In the genomic region with DNA sequence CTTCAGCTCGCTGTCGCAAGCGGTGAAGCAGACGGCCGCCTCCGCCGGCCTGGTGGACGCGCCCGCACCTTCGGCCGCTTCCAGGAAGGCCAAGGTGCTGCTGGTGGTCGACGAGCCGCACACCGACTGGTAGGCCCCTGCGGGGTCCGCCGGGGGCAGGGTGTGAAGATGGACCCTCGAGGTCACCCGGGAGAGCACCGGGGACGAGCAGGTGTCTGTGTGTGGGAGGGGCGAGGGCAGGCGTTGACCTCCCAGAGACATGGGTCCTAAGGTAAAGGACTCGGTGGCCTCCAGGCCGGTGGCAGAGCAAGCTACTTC, we compare ENCODE assay signal across 8 mouse cellular contexts. TPM values are rescaled to one million over a fixed set of nuclear protein-coding genes. Genes with fewer than 3 reads are reported as not detected.
A peak's percentile ranks its signal among the peaks of the same experiment; 100 is the strongest.
DNase-seq lines count a peak whose midpoint lies in the region; ATAC-seq and TF ChIP-seq lines count a peak whose summit lies in the region.

No protein-coding gene starts in this region.

- ATAC-seq in kidney, postnatal 0 days (replicated peaks; ENCODE audit: low FRiP score, low read depth) = peak; percentile 49; the same call in 1 of the 2 replicates
- peak; percentile 40 for ATAC-seq in hindbrain, embryonic 14.5 days (ENCODE audit: low FRiP score)
- ATAC-seq in midbrain, embryonic 14.5 days (ENCODE audit: low FRiP score, low TSS enrichment) = peak; percentile 37

- H3K9ac ChIP-seq in kidney, postnatal 0 days (ENCODE audit: low read depth, low read length) = peak overlapping the region; percentile 52; the same call in 1 of the 2 replicates
- H3K9ac ChIP-seq in hindbrain, embryonic 14.5 days = peak overlapping the region; percentile 81
- peak overlapping the region; percentile 72 for H3K9ac ChIP-seq in midbrain, embryonic 14.5 days (replicated peaks; ENCODE audit: low read length)

- DNase-seq in kidney, postnatal 0 days (ENCODE audit: low spot score) = no peak
- no peak for DNase-seq in kidney, adult 11 months
- no peak for DNase-seq in embryonic facial prominence, embryonic 10.5 days (ENCODE audit: low spot score)
- no peak for DNase-seq in hindbrain, embryonic 14.5 days (ENCODE audit: low spot score)
- DNase-seq in midbrain, embryonic 14.5 days = no peak
- no peak for DNase-seq in gastrocnemius, postnatal 25 days
- DNase-seq in thymus, postnatal 0 days (ENCODE audit: low spot score) = no peak
- DNase-seq in left cerebral cortex, adult 11 months (ENCODE audit: low spot score) = no peak

- no peaks in the 10 kb centered on the region for H3K9me3 ChIP-seq in kidney, postnatal 0 days (replicated peaks; ENCODE audit: low read length)
- H3K9me3 ChIP-seq in embryonic facial prominence, embryonic 10.5 days = no peaks in the 10 kb centered on the region
- H3K9me3 ChIP-seq in hindbrain, embryonic 14.5 days (ENCODE audit: control insufficient read depth, low read length) = no peaks in the 10 kb centered on the region
- H3K9me3 ChIP-seq in midbrain, embryonic 14.5 days (ENCODE audit: control insufficient read depth, low read length) = no peaks in the 10 kb centered on the region

- H3K4me1 ChIP-seq in kidney, postnatal 0 days (replicated peaks; ENCODE audit: insufficient read depth, low read length) = no peaks in the 10 kb centered on the region
- peaks cover 14% of the 10 kb centered on the region for H3K4me1 ChIP-seq in embryonic facial prominence, embryonic 10.5 days
- 0 out of 2 replicates have a peak, but pooled peaks cover 4% of the 10 kb centered on the region for H3K4me1 ChIP-seq in hindbrain, embryonic 14.5 days (replicated peaks; ENCODE audit: control insufficient read depth, insufficient read depth, low read length)
- peaks cover 8% of the 10 kb centered on the region; the same call in 1 of the 2 replicates for H3K4me1 ChIP-seq in midbrain, embryonic 14.5 days (ENCODE audit: control insufficient read depth, insufficient read depth, low read length)

- peak overlapping the region; percentile 73 for H3K4me2 ChIP-seq in kidney, postnatal 0 days (ENCODE audit: low read length)
- peak overlapping the region; percentile 58 for H3K4me2 ChIP-seq in hindbrain, embryonic 14.5 days (replicated peaks)
- peak overlapping the region; percentile 70 for H3K4me2 ChIP-seq in midbrain, embryonic 14.5 days (ENCODE audit: low read length)

- H3K27ac ChIP-seq in kidney, postnatal 0 days = no peak overlapping the region
- H3K27ac ChIP-seq in embryonic facial prominence, embryonic 10.5 days (replicated peaks) = peak overlapping the region; percentile 69; the same call in 1 of the 2 replicates
- H3K27ac ChIP-seq in hindbrain, embryonic 14.5 days = peak overlapping the region; percentile 34; the same call in 1 of the 2 replicates
- H3K27ac ChIP-seq in midbrain, embryonic 14.5 days (replicated peaks; ENCODE audit: low read depth, low read length) = peak overlapping the region; percentile 63

- H3K4me3 ChIP-seq in kidney, postnatal 0 days (replicated peaks; ENCODE audit: low read depth, low read length) = peak overlapping the region; percentile 42
- H3K4me3 ChIP-seq in embryonic facial prominence, embryonic 10.5 days = peak overlapping the region; percentile 70
- peak overlapping the region; percentile 67 for H3K4me3 ChIP-seq in hindbrain, embryonic 14.5 days (replicated peaks; ENCODE audit: low read length)
- H3K4me3 ChIP-seq in midbrain, embryonic 14.5 days (replicated peaks; ENCODE audit: low read depth, low read length) = peak overlapping the region; percentile 70

- no peaks in the 10 kb centered on the region for H3K36me3 ChIP-seq in kidney, postnatal 0 days (ENCODE audit: insufficient read depth, low read length)
- no peaks in the 10 kb centered on the region for H3K36me3 ChIP-seq in embryonic facial prominence, embryonic 10.5 days (replicated peaks)
- no peaks in the 10 kb centered on the region for H3K36me3 ChIP-seq in hindbrain, embryonic 14.5 days (replicated peaks; ENCODE audit: control insufficient read depth, insufficient read depth)
- no peaks in the 10 kb centered on the region for H3K36me3 ChIP-seq in midbrain, embryonic 14.5 days (ENCODE audit: control insufficient read depth, insufficient read depth, low read length)

- H3K27me3 ChIP-seq in kidney, postnatal 0 days (ENCODE audit: insufficient read depth, low read length) = peaks cover 20% of the 10 kb centered on the region
- peaks cover 53% of the 10 kb centered on the region for H3K27me3 ChIP-seq in embryonic facial prominence, embryonic 10.5 days (replicated peaks; ENCODE audit: low read depth, poor library complexity, severe bottlenecking)
- no peaks in the 10 kb centered on the region for H3K27me3 ChIP-seq in hindbrain, embryonic 14.5 days (ENCODE audit: control insufficient read depth, insufficient read depth, low read length)
- H3K27me3 ChIP-seq in midbrain, embryonic 14.5 days (ENCODE audit: control insufficient read depth, insufficient read depth, low read length) = no peaks in the 10 kb centered on the region

- under 1% methylated on average over 27 of the region's 27 CpGs for WGBS in kidney, postnatal 0 days
- 3% methylated on average over 27 of the region's 27 CpGs for WGBS in embryonic facial prominence, embryonic 10.5 days
- under 1% methylated on average over 27 of the region's 27 CpGs for WGBS in hindbrain, embryonic 14.5 days
- WGBS in midbrain, embryonic 14.5 days = 1% methylated on average over 27 of the region's 27 CpGs

- no peak for TF ChIP-seq CTCF in kidney, postnatal 0 days (IDR thresholded peaks at IDR 0.05; ENCODE audit: low read depth)

RNA-seq across cellular contexts. Expression of gene Syn2, which starts 0.6 kb away (rescaled TPM):
- 3.5 and 4.1 TPM in 2 replicates for polyA plus RNA-seq in kidney, postnatal 0 days (2015; fragmentation: Nextera tagmentation; extraction: Ambion mirVana)
- 1.8 and 2.5 TPM in 2 replicates for polyA plus RNA-seq in embryonic facial prominence, embryonic 10.5 days (2016; fragmentation: Nextera tagmentation; extraction: Ambion mirVana)
- polyA plus RNA-seq in hindbrain, embryonic 14.5 days (2014; fragmentation: Nextera tagmentation; extraction: Ambion mirVana) = 65.1 and 90.7 TPM in 2 replicates
- 39.9 and 44.2 TPM in 2 replicates for polyA plus RNA-seq in midbrain, embryonic 14.5 days (2014; fragmentation: Nextera tagmentation; extraction: Ambion mirVana)
- total RNA-seq in gastrocnemius, postnatal 25 days (2021) = 1 to 10 TPM; 1.8 to 2.7 TPM
- polyA plus RNA-seq in thymus, postnatal 0 days (2015; fragmentation: Nextera tagmentation; extraction: Ambion mirVana) = 0.64 and 0.72 TPM in 2 replicates
